ENCODE assay signal across 8 mouse cellular contexts in the genomic region with DNA sequence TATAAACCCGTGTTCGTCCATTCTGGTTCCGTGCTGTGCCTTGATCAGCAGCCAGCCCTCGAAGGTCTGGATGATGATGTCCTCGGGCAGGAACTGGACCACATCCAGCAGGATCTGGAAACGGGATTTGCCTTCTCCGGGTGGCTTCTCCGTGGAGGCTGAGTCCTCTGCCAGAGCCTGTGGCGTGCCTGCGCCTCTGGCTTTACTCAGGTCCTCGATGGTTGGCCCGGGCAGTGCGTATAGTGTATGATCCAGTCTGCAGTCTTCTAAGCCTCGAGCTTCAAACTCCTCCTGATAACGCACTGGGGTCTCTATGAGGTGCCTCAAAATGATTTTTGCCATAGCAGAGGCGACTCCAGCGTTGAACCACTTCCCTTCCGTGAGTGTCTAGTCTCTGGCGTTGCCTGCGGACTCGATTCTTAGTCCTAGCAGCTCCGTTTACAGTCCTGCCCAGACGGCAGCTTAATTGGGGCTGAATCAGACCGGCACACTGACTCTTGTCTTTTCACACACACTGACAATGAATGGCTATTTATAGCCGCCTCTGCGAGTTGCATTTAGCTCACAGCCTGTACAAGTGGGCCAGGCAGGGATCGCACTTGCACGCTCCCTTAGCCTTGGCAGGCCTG. TPM values are rescaled to one million over a fixed set of nuclear protein-coding genes. Genes with fewer than 3 reads are reported as not detected.
DNase-seq lines count a peak whose midpoint lies in the region; ATAC-seq lines count a peak whose summit lies in the region.

A gene (minus strand): TSS at position 526 of the 629 bp plus-strand sequence.

- DNase-seq in neural tube, embryonic 11.5 days (ENCODE audit: low spot score): peak; percentile 17
- no peak for DNase-seq in neural tube, embryonic 10.5 days (ENCODE audit: extremely low spot score, low spot score)
- DNase-seq in embryonic facial prominence, embryonic 11.5 days (ENCODE audit: low spot score): peak; percentile 13
- DNase-seq in spleen, postnatal 4 days (ENCODE audit: low spot score in 2 of 2): no peak
- no peak for DNase-seq in kidney, postnatal 36 days

- no peak within 1 kb of the TSS for H3K27ac ChIP-seq in neural tube, embryonic 11.5 days (ENCODE audit: low read depth, low read length)
- no peak within 1 kb of the TSS for H3K27ac ChIP-seq in embryonic facial prominence, embryonic 11.5 days (replicated peaks; ENCODE audit: low read depth, low read length)
- H3K27ac ChIP-seq in heart, embryonic 12.5 days (ENCODE audit: poor library complexity, severe bottlenecking): peak within 1 kb of the TSS; percentile 99
- H3K27ac ChIP-seq in limb, embryonic 15.5 days: no peak within 1 kb of the TSS
- H3K27ac ChIP-seq in stomach, embryonic 16.5 days (ENCODE audit: low read length): no peak within 1 kb of the TSS

- H3K36me3 ChIP-seq in neural tube, embryonic 11.5 days (ENCODE audit: control insufficient read depth, insufficient read depth, low read length): no peaks in the 10 kb centered on the region
- no peaks in the 10 kb centered on the region for H3K36me3 ChIP-seq in embryonic facial prominence, embryonic 11.5 days (replicated peaks; ENCODE audit: control insufficient read depth, insufficient read depth, low read depth, low read length)
- H3K36me3 ChIP-seq in heart, embryonic 12.5 days: no peaks in the 10 kb centered on the region
- H3K36me3 ChIP-seq in limb, embryonic 15.5 days: no peaks in the 10 kb centered on the region
- H3K36me3 ChIP-seq in stomach, embryonic 16.5 days (ENCODE audit: control insufficient read depth, insufficient read depth, low read length): no peaks in the 10 kb centered on the region

- 66% methylated on average over 28 of the region's 28 CpGs for WGBS in neural tube, embryonic 11.5 days
- WGBS in embryonic facial prominence, embryonic 11.5 days: 66% methylated on average over 28 of the region's 28 CpGs
- WGBS in heart, embryonic 12.5 days: 36% methylated on average over 28 of the region's 28 CpGs
- WGBS in limb, embryonic 15.5 days: 55% methylated on average over 28 of the region's 28 CpGs
- WGBS in stomach, embryonic 16.5 days: 63% methylated on average over 28 of the region's 28 CpGs

- no peaks in the 10 kb centered on the region for H3K9me3 ChIP-seq in neural tube, embryonic 11.5 days (ENCODE audit: control insufficient read depth, low read length)
- H3K9me3 ChIP-seq in embryonic facial prominence, embryonic 11.5 days (replicated peaks; ENCODE audit: control insufficient read depth, low read length): no peaks in the 10 kb centered on the region
- no peaks in the 10 kb centered on the region for H3K9me3 ChIP-seq in heart, embryonic 12.5 days (replicated peaks)
- H3K9me3 ChIP-seq in limb, embryonic 15.5 days: no peaks in the 10 kb centered on the region
- no peaks in the 10 kb centered on the region for H3K9me3 ChIP-seq in stomach, embryonic 16.5 days (replicated peaks; ENCODE audit: control insufficient read depth, low read length)

- no peak within 1 kb of the TSS for H3K4me3 ChIP-seq in neural tube, embryonic 11.5 days (ENCODE audit: low read depth, low read length)
- H3K4me3 ChIP-seq in embryonic facial prominence, embryonic 11.5 days (ENCODE audit: low read depth, low read length): no peak within 1 kb of the TSS
- H3K4me3 ChIP-seq in heart, embryonic 12.5 days: peak within 1 kb of the TSS; percentile 56
- peak within 1 kb of the TSS; percentile 12 for H3K4me3 ChIP-seq in limb, embryonic 15.5 days
- H3K4me3 ChIP-seq in stomach, embryonic 16.5 days (replicated peaks; ENCODE audit: low read length): no peak within 1 kb of the TSS

- ATAC-seq in neural tube, embryonic 11.5 days (ENCODE audit: insufficient read depth, low FRiP score, low TSS enrichment): peak; percentile 58; the same call in 1 of the 2 replicates
- ATAC-seq in embryonic facial prominence, embryonic 11.5 days (replicated peaks; ENCODE audit: insufficient number of reproducible peaks, low FRiP score, low TSS enrichment, low read depth): no peak; the same call in 1 of the 2 replicates
- ATAC-seq in heart, embryonic 12.5 days (ENCODE audit: insufficient number of reproducible peaks, low FRiP score): peak; percentile 81
- no peak for ATAC-seq in limb, embryonic 15.5 days (ENCODE audit: insufficient number of reproducible peaks, low FRiP score, low TSS enrichment, low read depth)
- ATAC-seq in stomach, embryonic 16.5 days (ENCODE audit: insufficient read depth, low FRiP score): no peak

- no peaks in the 10 kb centered on the region for H3K4me1 ChIP-seq in neural tube, embryonic 11.5 days (ENCODE audit: control insufficient read depth, insufficient read depth, low read length)
- no peaks in the 10 kb centered on the region for H3K4me1 ChIP-seq in embryonic facial prominence, embryonic 11.5 days (ENCODE audit: control insufficient read depth, insufficient read depth, low read length)
- H3K4me1 ChIP-seq in heart, embryonic 12.5 days (replicated peaks): peaks cover 21% of the 10 kb centered on the region
- H3K4me1 ChIP-seq in limb, embryonic 15.5 days: 0 out of 2 replicates have a peak, but pooled peaks cover 8% of the 10 kb centered on the region
- no peaks in the 10 kb centered on the region for H3K4me1 ChIP-seq in stomach, embryonic 16.5 days (ENCODE audit: control insufficient read depth, insufficient read depth, low read length)

- peak within 1 kb of the TSS; percentile 15; the same call in 1 of the 2 replicates for H3K9ac ChIP-seq in neural tube, embryonic 11.5 days (ENCODE audit: low read length)
- no peak within 1 kb of the TSS for H3K9ac ChIP-seq in embryonic facial prominence, embryonic 11.5 days (replicated peaks; ENCODE audit: low read length)
- peak within 1 kb of the TSS; percentile 81 for H3K9ac ChIP-seq in heart, embryonic 12.5 days
- no peak within 1 kb of the TSS for H3K9ac ChIP-seq in limb, embryonic 15.5 days
- H3K9ac ChIP-seq in stomach, embryonic 16.5 days (ENCODE audit: low read length): no peak within 1 kb of the TSS; the same call in 1 of the 2 replicates

- H3K4me2 ChIP-seq in neural tube, embryonic 11.5 days (ENCODE audit: low read depth): no peak within 1 kb of the TSS
- no peak within 1 kb of the TSS for H3K4me2 ChIP-seq in embryonic facial prominence, embryonic 11.5 days (ENCODE audit: low read depth, low read length)
- peak within 1 kb of the TSS; percentile 59 for H3K4me2 ChIP-seq in heart, embryonic 12.5 days
- peak within 1 kb of the TSS; percentile 17; the same call in 1 of the 2 replicates for H3K4me2 ChIP-seq in limb, embryonic 15.5 days
- H3K4me2 ChIP-seq in stomach, embryonic 16.5 days (ENCODE audit: low read depth, low read length): 0 out of 2 replicates have a peak within 1 kb of the TSS, but pooled peaks have one; percentile 6

- H3K27me3 ChIP-seq in neural tube, embryonic 11.5 days (ENCODE audit: control insufficient read depth, insufficient read depth, low read length): no peaks in the 10 kb centered on the region
- no peaks in the 10 kb centered on the region for H3K27me3 ChIP-seq in embryonic facial prominence, embryonic 11.5 days (ENCODE audit: control insufficient read depth, insufficient read depth, low read length)
- H3K27me3 ChIP-seq in heart, embryonic 12.5 days (replicated peaks): no peaks in the 10 kb centered on the region
- no peaks in the 10 kb centered on the region for H3K27me3 ChIP-seq in limb, embryonic 15.5 days
- H3K27me3 ChIP-seq in stomach, embryonic 16.5 days (ENCODE audit: control insufficient read depth, insufficient read depth, low read length): no peaks in the 10 kb centered on the region

RNA-seq across cellular contexts. Expression of the gene that starts here (rescaled TPM):
- polyA plus RNA-seq in neural tube, embryonic 11.5 days (2014; fragmentation: Nextera tagmentation; extraction: Ambion mirVana): 0.32 and 0.41 TPM in 2 replicates
- polyA plus RNA-seq in embryonic facial prominence, embryonic 11.5 days (2014; fragmentation: Nextera tagmentation; extraction: Ambion mirVana): 0.66 and 1.4 TPM in 2 replicates
- 55.3 and 59.7 TPM in 2 replicates for polyA plus RNA-seq in heart, embryonic 12.5 days (2016; fragmentation: Nextera tagmentation; extraction: Ambion mirVana)
- polyA plus RNA-seq in limb, embryonic 15.5 days (2015; fragmentation: Nextera tagmentation; extraction: Ambion mirVana): 8.6 and 23.7 TPM in 2 replicates
- polyA plus RNA-seq in stomach, embryonic 16.5 days (2015; fragmentation: Nextera tagmentation; extraction: Ambion mirVana): 0.41 and 5.2 TPM in 2 replicates

Comparison
In these comparisons a context has a peak if more than half of its experiments do, and no peak if none do; other contexts are left out.
1. Peak in DNase-seq, ATAC-seq and H3K9ac ChIP-seq in neural tube, embryonic 11.5 days; RNA of the gene not detected or under 1 TPM.
2. H3K4me2 ChIP-seq: peak in heart, embryonic 12.5 days (single experiment), limb, embryonic 15.5 days (single experiment) and stomach, embryonic 16.5 days (single experiment); none in neural tube, embryonic 11.5 days (single experiment) and embryonic facial prominence, embryonic 11.5 days (single experiment).
3. H3K4me3 ChIP-seq: peak in heart, embryonic 12.5 days (single experiment) and limb, embryonic 15.5 days (single experiment); none in neural tube, embryonic 11.5 days (single experiment), embryonic facial prominence, embryonic 11.5 days (single experiment) and stomach, embryonic 16.5 days (single experiment).